Mouse (Mus musculus): ENCODE data around the gene Grk1.

- TF ChIP-seq POLR2A (IDR thresholded peaks at IDR 0.05; ENCODE audit: insufficient read depth, low read depth, low read length) (no peak), CTCF (IDR thresholded peaks at IDR 0.05; ENCODE audit: insufficient read depth, low read depth, low read length) (no peak)
Observed at GRCm38 (mm10) chr8:13451747-13452277, 46.9 kb downstream of the Grk1 start.
